Mouse (Mus musculus) hindbrain, postnatal 0 days (tissue): Measurements from ENCODE around the gene Nbl1. TPM values are rescaled to one million over a fixed set of nuclear protein-coding genes. Genes with fewer than 3 reads are reported as not detected.

Experiments
- ATAC-seq: fragments of 200-750 bp; cut with Nextera tagmentation; 2 replicates; pipeline ENCODE4 v1.8.0; 2017; ENCODE audit warnings: mild to moderate bottlenecking, moderate TSS enrichment, moderate library complexity
- DNase-seq: peaks from one replicate; pipeline ENCODE4 v3.0.0-alpha.2; 2015; ENCODE audit warnings: low spot score
- H3K27ac ChIP-seq: fragments of 300-500 bp; sonication (generic); 2 replicates; pipeline ENCODE4 v1.5.1; 2014; ENCODE audit warnings: mild to moderate bottlenecking
- H3K27me3 ChIP-seq: fragments of 300-500 bp; sonication (generic); 2 replicates; pipeline ENCODE4 v1.6.1; 2014; ENCODE audit warnings: low read length, mixed read lengths; ENCODE audit not compliant: insufficient read depth
- H3K36me3 ChIP-seq: fragments of 300-500 bp; sonication (generic); 2 replicates; pipeline ENCODE4 v1.6.1; 2014; ENCODE audit warnings: low read length, mixed read lengths; ENCODE audit not compliant: insufficient read depth
- H3K4me1 ChIP-seq: fragments of 300-500 bp; sonication (generic); 2 replicates; pipeline ENCODE4 v1.6.1; 2014; ENCODE audit warnings: antibody characterized with exemption, low read length, mixed read lengths; ENCODE audit not compliant: insufficient read depth
- H3K4me2 ChIP-seq: fragments of 300-500 bp; sonication (generic); 2 replicates; pipeline ENCODE4 v1.6.1; 2014; ENCODE audit warnings: low read depth, mild to moderate bottlenecking, low read length, moderate library complexity, mixed read lengths
- H3K4me3 ChIP-seq: fragments of 300-500 bp; sonication (generic); 2 replicates; pipeline ENCODE4 v1.5.1; 2014; ENCODE audit warnings: low read length
- H3K9ac ChIP-seq: fragments of 300-500 bp; sonication (generic); replicated peaks from 2 replicates; pipeline ENCODE4 v1.6.1; 2014; ENCODE audit warnings: mild to moderate bottlenecking, low read length, moderate library complexity, mixed read lengths
- H3K9me3 ChIP-seq: fragments of 300-500 bp; sonication (generic); 2 replicates; pipeline ENCODE4 v1.6.1; 2016; ENCODE audit warnings: low read length, mixed read lengths
- CTCF ChIP-seq: IDR thresholded peaks from 2 replicates; pipeline ENCODE4 v1.5.1; 2016; ENCODE audit warnings: antibody characterized with exemption, control low read depth, low read depth
- WGBS: fragments of 180-500 bp; shearing (Covaris S2); extraction: QIAGEN DNeasy Blood & Tissue Kit; methylation state at CpG from one replicate; pipeline ENCODE4 v1.1.7; 2014; 5-methylcytosine and 5-hydroxymethylcytosine counted together
- polyA plus RNA-seq: library from polyadenylated mRNA; unstranded; fragments of >200 nt; fragmentation: Nextera tagmentation; extraction: Ambion mirVana; gene quantifications from 2 replicates; pipeline ENCODE4 v1.2.1, GENCODE M21; 2015
- total RNA-seq: library from RNA; depleted of rRNA; stranded (reverse); fragments of >200 nt; gene quantifications from 2 replicates; pipeline ENCODE4 v1.2.3, GENCODE M21; 2014; rRNA removed

Gene Nbl1
- total and polyA plus RNA-seq, 2 experiments from 2014 or later, result 64.4 to 85.3 TPM

- Histone ChIP-seq H3K4me2 (no peak overlapping the region), H3K4me3 (no peak overlapping the region), H3K9ac (no peak overlapping the region), H3K27me3 (no peaks in the 10 kb centered on the region), H3K27ac (no peak overlapping the region), H3K36me3 (no peaks in the 10 kb centered on the region), H3K9me3 (no peaks in the 10 kb centered on the region), H3K4me1 (peaks cover 27% of the 10 kb centered on the region)
- DNase-seq, result no peak
- TF ChIP-seq CTCF, result no peak
- ATAC-seq, result no peak
- 86% methylated on average over 3 of the region's 3 CpGs for WGBS
Observed at GRCm38 (mm10) chr4:139034942-139035341, 57.9 kb downstream of the Nbl1 start.

GRCm38 (mm10) chr4:139034540-139034939 lies 58.3 kb downstream of the Nbl1 start:
- Histone ChIP-seq H3K4me1 (peaks cover 23% of the 10 kb centered on the region), H3K4me3 (no peak overlapping the region), H3K4me2 (no peak overlapping the region), H3K36me3 (no peaks in the 10 kb centered on the region), H3K27me3 (no peaks in the 10 kb centered on the region), H3K27ac (no peak overlapping the region), H3K9ac (no peak overlapping the region), H3K9me3 (no peaks in the 10 kb centered on the region)
- 50% methylated on average over 4 of the region's 4 CpGs for WGBS
- no peak for DNase-seq
- no peak for ATAC-seq
- peak; percentile 34; the same call in 1 of the 2 replicates for TF ChIP-seq CTCF

- WGBS, result 92% methylated on average over 8 of the region's 8 CpGs
- Histone ChIP-seq H3K4me2 (no peak overlapping the region), H3K4me1 (peaks cover 21% of the 10 kb centered on the region), H3K4me3 (no peak overlapping the region), H3K9me3 (no peaks in the 10 kb centered on the region), H3K36me3 (no peaks in the 10 kb centered on the region), H3K27me3 (no peaks in the 10 kb centered on the region), H3K27ac (no peak overlapping the region), H3K9ac (no peak overlapping the region)
- DNase-seq (no peak), ATAC-seq (no peak)
- no peak for TF ChIP-seq CTCF
Observed at GRCm38 (mm10) chr4:139034010-139034367, 58.8 kb downstream of the Nbl1 start.

GRCm38 (mm10) chr4:139033263-139034009 lies 59.4 kb downstream of the Nbl1 start:
- 81% methylated on average over 11 of the region's 11 CpGs for WGBS
- H3K9ac ChIP-seq, result no peak overlapping the region
- ATAC-seq (no peak), DNase-seq (no peak)
- no peaks in the 10 kb centered on the region for H3K9me3 ChIP-seq
- no peak overlapping the region for H3K4me2 ChIP-seq
- H3K27ac ChIP-seq, result no peak overlapping the region
- H3K36me3 ChIP-seq, result no peaks in the 10 kb centered on the region
- H3K4me3 ChIP-seq, result no peak overlapping the region
- no peak for TF ChIP-seq CTCF
- no peaks in the 10 kb centered on the region for H3K27me3 ChIP-seq
- H3K4me1 ChIP-seq, result peaks cover 16% of the 10 kb centered on the region

- no peak for TF ChIP-seq CTCF
- H3K36me3 ChIP-seq, result no peaks in the 10 kb centered on the region
- no peak overlapping the region for H3K9ac ChIP-seq
- no peak for DNase-seq
- peaks cover 8% of the 10 kb centered on the region; the same call in 1 of the 2 replicates for H3K4me1 ChIP-seq
- H3K9me3 ChIP-seq, result no peaks in the 10 kb centered on the region
- no peak overlapping the region for H3K4me3 ChIP-seq
- ATAC-seq, result no peak
- WGBS, result 63% methylated on average over 12 of the region's 12 CpGs
- H3K27ac ChIP-seq, result no peak overlapping the region
- H3K27me3 ChIP-seq, result no peaks in the 10 kb centered on the region
- no peak overlapping the region for H3K4me2 ChIP-seq
Observed at GRCm38 (mm10) chr4:139032521-139032920, 60.3 kb downstream of the Nbl1 start.

Other genes starting within 250 kb of the Nbl1 start
- gene Pla2g5, start 229.5 kb downstream of the Nbl1 start, total RNA-seq, result 0.94 TPM in 1 of 2 replicates, not detected in the other
- gene Pla2g5, start 229.5 kb downstream of the Nbl1 start, polyA plus RNA-seq, result 1.1 and 1.9 TPM in 2 replicates
- not detected in 2 replicates for gene Gm13030, start 219.0 kb downstream of the Nbl1 start, total RNA-seq
- gene Gm13030, start 219.0 kb downstream of the Nbl1 start, polyA plus RNA-seq, result not detected in 2 replicates
- not detected in 2 replicates for gene Pla2g2e, start 215.1 kb downstream of the Nbl1 start, total RNA-seq
- not detected in 2 replicates for gene Pla2g2e, start 215.1 kb downstream of the Nbl1 start, polyA plus RNA-seq
- 4.6 and 6.8 TPM in 2 replicates for gene Otud3, start 179.0 kb downstream of the Nbl1 start, total RNA-seq
- 3.8 and 3.9 TPM in 2 replicates for gene Otud3, start 179.0 kb downstream of the Nbl1 start, polyA plus RNA-seq
- gene Rnf186, start 125.9 kb downstream of the Nbl1 start, total RNA-seq, result not detected in 2 replicates
- gene Rnf186, start 125.9 kb downstream of the Nbl1 start, polyA plus RNA-seq, result not detected in 2 replicates
- 2.8 and 4.0 TPM in 2 replicates for gene Tmco4, start 120.1 kb downstream of the Nbl1 start, total RNA-seq
- 1.5 and 2.0 TPM in 2 replicates for gene Tmco4, start 120.1 kb downstream of the Nbl1 start, polyA plus RNA-seq
- gene Htr6, start 17.4 kb downstream of the Nbl1 start, total RNA-seq, result 2.0 and 4.3 TPM in 2 replicates
- gene Htr6, start 17.4 kb downstream of the Nbl1 start, polyA plus RNA-seq, result 0.74 and 0.96 TPM in 2 replicates
- 17.1 and 19.1 TPM in 2 replicates for gene Minos1, start 38.1 kb upstream of the Nbl1 start, total RNA-seq
- gene Minos1, start 38.1 kb upstream of the Nbl1 start, polyA plus RNA-seq, result 462 and 467 TPM in 2 replicates
- 86.6 and 88.5 TPM in 2 replicates for gene Capzb, start 99.9 kb upstream of the Nbl1 start, total RNA-seq
- gene Capzb, start 99.9 kb upstream of the Nbl1 start, polyA plus RNA-seq, result 310 and 315 TPM in 2 replicates
- gene Pqlc2, start 217.7 kb upstream of the Nbl1 start, total RNA-seq, result 23.1 and 23.5 TPM in 2 replicates
- gene Pqlc2, start 217.7 kb upstream of the Nbl1 start, polyA plus RNA-seq, result 13.3 and 13.7 TPM in 2 replicates
- 58.5 and 73.3 TPM in 2 replicates for gene Akr7a5, start 217.8 kb upstream of the Nbl1 start, total RNA-seq
- gene Akr7a5, start 217.8 kb upstream of the Nbl1 start, polyA plus RNA-seq, result 67.6 and 69.2 TPM in 2 replicates